ENCODE assay signal across 11 mouse cellular contexts in the genomic region with DNA sequence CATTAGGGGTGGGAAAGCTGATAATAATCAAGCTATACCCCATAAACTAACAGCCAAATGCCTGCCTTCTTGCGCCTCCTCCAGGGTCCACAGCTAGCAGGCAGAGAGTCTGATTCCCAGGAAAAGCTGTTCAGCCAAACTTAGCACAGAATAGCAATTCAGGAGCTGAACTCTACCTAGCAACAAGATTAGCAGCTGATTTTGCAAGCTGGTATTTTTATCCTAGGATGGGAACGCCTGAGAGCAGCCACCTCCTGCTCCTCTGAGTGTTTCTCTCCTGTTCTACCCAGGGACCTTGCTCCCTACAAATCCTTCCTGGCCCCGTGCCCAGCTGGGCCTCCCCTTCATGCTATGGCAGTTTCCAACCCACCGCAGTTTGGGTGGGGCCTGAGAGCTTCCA. TPM values are rescaled to one million over a fixed set of nuclear protein-coding genes. Genes with fewer than 3 reads are reported as not detected.
DNase-seq lines count a peak whose midpoint lies in the region; ATAC-seq and TF ChIP-seq lines count a peak whose summit lies in the region.
"Had no signal": no experiment of that assay in that cellular context is flagged by ENCODE, and none has a peak within 500 bp of the region (broad histone marks: within the 10 kb centered on the region; RNA-seq: fewer than 3 reads in every experiment).

No protein-coding gene starts in this region.

- H3K27me3 ChIP-seq in heart, postnatal 0 days (ENCODE audit: control insufficient read depth, insufficient read depth, low read length) = no peaks in the 10 kb centered on the region
- H3K27me3 ChIP-seq in neural tube, embryonic 15.5 days (replicated peaks) = no peaks in the 10 kb centered on the region
- H3K27me3 ChIP-seq in intestine, postnatal 0 days (replicated peaks; ENCODE audit: control insufficient read depth, insufficient read depth, low read length) = no peaks in the 10 kb centered on the region
- H3K27me3 ChIP-seq: neural tube, embryonic 12.5 days had no signal

- DNase-seq in heart, postnatal 0 days (ENCODE audit: low spot score) = peak; percentile 21
- DNase-seq in heart, adult 8-10 months (ENCODE audit: low spot score) = no peak
- no peak for DNase-seq in neural tube, embryonic 10.5 days (ENCODE audit: extremely low spot score, low spot score)
- DNase-seq in right cerebral cortex, postnatal 14 days = peak; percentile 67
- DNase-seq in cerebellum, adult 8-10 months = no peak
- DNase-seq: gastrocnemius, adult 2 months; kidney, adult 8-10 months had no signal

- H3K4me2 ChIP-seq in heart, postnatal 0 days (ENCODE audit: low read depth, low read length) = no peak overlapping the region
- H3K4me2 ChIP-seq in neural tube, embryonic 15.5 days = no peak overlapping the region
- no peak overlapping the region for H3K4me2 ChIP-seq in intestine, postnatal 0 days (replicated peaks; ENCODE audit: low read depth)
- H3K4me2 ChIP-seq: neural tube, embryonic 12.5 days had no signal

- TF ChIP-seq EP300 in heart, postnatal 0 days (IDR thresholded peaks at IDR 0.05; ENCODE audit: low read depth) = no peak

- no peak overlapping the region for H3K4me3 ChIP-seq in heart, postnatal 0 days (ENCODE audit: low read depth, low read length)
- H3K4me3 ChIP-seq in neural tube, embryonic 15.5 days (replicated peaks) = no peak overlapping the region
- no peak overlapping the region for H3K4me3 ChIP-seq in intestine, postnatal 0 days (ENCODE audit: low read depth, low read length)
- H3K4me3 ChIP-seq: gastrocnemius, adult 2 months; neural tube, embryonic 12.5 days had no signal

- WGBS in heart, postnatal 0 days = 22% methylated on average over 4 of the region's 4 CpGs
- WGBS in neural tube, embryonic 15.5 days = 69% methylated on average over 4 of the region's 4 CpGs
- WGBS in intestine, postnatal 0 days = 26% methylated on average over 4 of the region's 4 CpGs

- H3K27ac ChIP-seq in heart, postnatal 0 days (ENCODE audit: low read depth) = no peak overlapping the region
- H3K27ac ChIP-seq in neural tube, embryonic 15.5 days (replicated peaks) = 0 out of 2 replicates have a peak overlapping the region, but pooled peaks have one; percentile 33
- H3K27ac ChIP-seq in intestine, postnatal 0 days (ENCODE audit: low read depth, low read length) = no peak overlapping the region
- H3K27ac ChIP-seq: gastrocnemius, adult 2 months; neural tube, embryonic 12.5 days had no signal

- no peak; the same call in 1 of the 2 replicates for ATAC-seq in heart, postnatal 0 days (ENCODE audit: insufficient read depth, low read depth)
- ATAC-seq in neural tube, embryonic 15.5 days (ENCODE audit: low FRiP score) = no peak
- peak; percentile 94 for ATAC-seq in intestine, postnatal 0 days
- no peak for ATAC-seq in monocyte, adult 5-6 weeks (replicated peaks; ENCODE audit: insufficient number of reproducible peaks, low FRiP score, low TSS enrichment, poor library complexity, severe bottlenecking)

- H3K4me1 ChIP-seq in heart, postnatal 0 days (ENCODE audit: control insufficient read depth, insufficient read depth) = peaks cover 7% of the 10 kb centered on the region; the same call in 1 of the 2 replicates
- H3K4me1 ChIP-seq in neural tube, embryonic 15.5 days = no peaks in the 10 kb centered on the region
- H3K4me1 ChIP-seq in intestine, postnatal 0 days (replicated peaks; ENCODE audit: control insufficient read depth, insufficient read depth, low read length) = peaks cover 8% of the 10 kb centered on the region; the same call in 1 of the 2 replicates
- H3K4me1 ChIP-seq: neural tube, embryonic 12.5 days had no signal

- no peaks in the 10 kb centered on the region for H3K36me3 ChIP-seq in heart, postnatal 0 days (replicated peaks; ENCODE audit: control insufficient read depth, insufficient read depth, low read length)
- H3K36me3 ChIP-seq in neural tube, embryonic 15.5 days = no peaks in the 10 kb centered on the region
- no peaks in the 10 kb centered on the region for H3K36me3 ChIP-seq in intestine, postnatal 0 days (ENCODE audit: control insufficient read depth, insufficient read depth)
- H3K36me3 ChIP-seq: neural tube, embryonic 12.5 days had no signal

- no peak for TF ChIP-seq CTCF in heart, postnatal 0 days (IDR thresholded peaks at IDR 0.05; ENCODE audit: low read depth)
- TF ChIP-seq CTCF in intestine, postnatal 0 days (IDR thresholded peaks at IDR 0.05; ENCODE audit: low read depth) = no peak

- H3K9ac ChIP-seq in heart, postnatal 0 days (replicated peaks; ENCODE audit: low read depth, low read length) = no peak overlapping the region
- H3K9ac ChIP-seq in neural tube, embryonic 15.5 days (replicated peaks) = no peak overlapping the region
- no peak overlapping the region for H3K9ac ChIP-seq in intestine, postnatal 0 days (ENCODE audit: low read depth, low read length)
- H3K9ac ChIP-seq: neural tube, embryonic 12.5 days had no signal

- H3K9me3 ChIP-seq in heart, postnatal 0 days (replicated peaks; ENCODE audit: control insufficient read depth, low read length) = no peaks in the 10 kb centered on the region
- no peaks in the 10 kb centered on the region for H3K9me3 ChIP-seq in neural tube, embryonic 15.5 days (replicated peaks)
- no peaks in the 10 kb centered on the region for H3K9me3 ChIP-seq in intestine, postnatal 0 days (ENCODE audit: control insufficient read depth)
- H3K9me3 ChIP-seq: neural tube, embryonic 12.5 days had no signal

RNA-seq across cellular contexts. Expression of a gene that starts 20.8 kb away (rescaled TPM):
- total RNA-seq in heart, postnatal 0 days (2014; rRNA removed; ENCODE audit: low replicate concordance) = 3.0 and 6.3 TPM in 2 replicates
- polyA plus RNA-seq in heart, postnatal 0 days (2015; fragmentation: Nextera tagmentation; extraction: Ambion mirVana) = 2.5 and 3.4 TPM in 2 replicates
- total RNA-seq in heart, adult 8-10 months (2022) = 10 to 100 TPM in 2 of 4 experiments, 1 to 10 TPM in 2; 6.5 to 14.8 (median 10.1) TPM
- polyA plus RNA-seq in neural tube, embryonic 15.5 days (2015; fragmentation: Nextera tagmentation; extraction: Ambion mirVana) = 113 and 140 TPM in 2 replicates
- 11.9 and 12.1 TPM in 2 replicates for polyA plus RNA-seq in intestine, postnatal 0 days (2015; fragmentation: Nextera tagmentation; extraction: Ambion mirVana)
- 8.3 to 21.9 TPM (median 14.9 TPM) in 3 replicates for total RNA-seq in monocyte, adult 5-6 weeks (2017)

Comparison
In these comparisons a context has a peak if more than half of its experiments do, and no peak if none do; other contexts are left out.
1. DNase-seq: peak in heart, postnatal 0 days (single experiment) and right cerebral cortex, postnatal 14 days (single experiment); none in heart, adult 8-10 months (single experiment), neural tube, embryonic 10.5 days (single experiment) and cerebellum, adult 8-10 months (single experiment).